Mouse (Mus musculus) intestine, embryonic 16.5 days (tissue): ENCODE measurements around the gene Usf2. TPM values are rescaled to one million over a fixed set of nuclear protein-coding genes. Genes with fewer than 3 reads are reported as not detected.

ENCODE experiments used
- ATAC-seq: fragments of 200-750 bp; cut with Nextera tagmentation; 2 replicates; pipeline ENCODE4 v1.8.0; 2017; ENCODE audit warnings: moderate TSS enrichment, moderate library complexity
- H3K27ac ChIP-seq: fragments of 300-500 bp; sonication (generic); 2 replicates; pipeline ENCODE4 v1.5.1; 2014; ENCODE audit warnings: mild to moderate bottlenecking, low read length
- H3K27me3 ChIP-seq: fragments of 300-500 bp; sonication (generic); replicated peaks from 2 replicates; pipeline ENCODE4 v1.6.1; 2014; ENCODE audit warnings: low read length, control low read depth, mixed read lengths; ENCODE audit not compliant: control insufficient read depth, insufficient read depth
- H3K36me3 ChIP-seq: fragments of 300-500 bp; sonication (generic); 2 replicates; pipeline ENCODE4 v1.6.1; 2014; ENCODE audit warnings: low read length, control low read depth; ENCODE audit not compliant: control insufficient read depth, insufficient read depth
- H3K4me1 ChIP-seq: fragments of 300-500 bp; sonication (generic); 2 replicates; pipeline ENCODE4 v1.6.1; 2014; ENCODE audit warnings: low read length, control low read depth, mixed read lengths; ENCODE audit not compliant: control insufficient read depth, insufficient read depth
- H3K4me2 ChIP-seq: fragments of 300-500 bp; sonication (generic); 2 replicates; pipeline ENCODE4 v1.6.1; 2014; ENCODE audit warnings: low read depth, low read length, control low read depth
- H3K4me3 ChIP-seq: fragments of 300-500 bp; sonication (generic); 2 replicates; pipeline ENCODE4 v1.5.1; 2014; ENCODE audit warnings: mild to moderate bottlenecking, low read length
- H3K9ac ChIP-seq: fragments of 300-500 bp; sonication (generic); 2 replicates; pipeline ENCODE4 v1.6.1; 2014; ENCODE audit warnings: low read depth, low read length
- H3K9me3 ChIP-seq: fragments of 300-500 bp; sonication (generic); 2 replicates; pipeline ENCODE4 v1.6.1; 2016; ENCODE audit warnings: low read length, control low read depth; ENCODE audit not compliant: control insufficient read depth
- WGBS: fragments of 180-500 bp; shearing (Covaris S2); extraction: QIAGEN DNeasy Blood & Tissue Kit; methylation state at CpG from one replicate; pipeline ENCODE4 v1.1.7; 2014; 5-methylcytosine and 5-hydroxymethylcytosine counted together
- polyA plus RNA-seq: library from polyadenylated mRNA; unstranded; fragments of >200 nt; fragmentation: Nextera tagmentation; extraction: Ambion mirVana; gene quantifications from 2 replicates; pipeline ENCODE4 v1.2.1, GENCODE M21; 2015

Usf2 gene
- polyA plus RNA-seq, result 12.9 and 13.3 TPM in 2 replicates

- peak within 1 kb of the TSS; percentile 88 for H3K4me2 ChIP-seq
- peak within 1 kb of the TSS; percentile 98 for H3K27ac ChIP-seq
- peak; percentile 47 for ATAC-seq
- H3K9me3 ChIP-seq, result no peaks in the 10 kb centered on the region
- H3K36me3 ChIP-seq, result peaks cover 21% of the 10 kb centered on the region; the same call in 1 of the 2 replicates
- no peaks in the 10 kb centered on the region for H3K27me3 ChIP-seq
- H3K4me1 ChIP-seq, result peaks cover 17% of the 10 kb centered on the region
- H3K4me3 ChIP-seq, result peak within 1 kb of the TSS; percentile 93
- WGBS, result under 1% methylated on average over 59 of the region's 82 CpGs
- H3K9ac ChIP-seq, result peak within 1 kb of the TSS; percentile 99
Observed at GRCm38 (mm10) chr7:30956756-30957366, at the start of gene Usf2. Gene Usf2 (minus strand): TSS chr7:30956803.

DNA sequence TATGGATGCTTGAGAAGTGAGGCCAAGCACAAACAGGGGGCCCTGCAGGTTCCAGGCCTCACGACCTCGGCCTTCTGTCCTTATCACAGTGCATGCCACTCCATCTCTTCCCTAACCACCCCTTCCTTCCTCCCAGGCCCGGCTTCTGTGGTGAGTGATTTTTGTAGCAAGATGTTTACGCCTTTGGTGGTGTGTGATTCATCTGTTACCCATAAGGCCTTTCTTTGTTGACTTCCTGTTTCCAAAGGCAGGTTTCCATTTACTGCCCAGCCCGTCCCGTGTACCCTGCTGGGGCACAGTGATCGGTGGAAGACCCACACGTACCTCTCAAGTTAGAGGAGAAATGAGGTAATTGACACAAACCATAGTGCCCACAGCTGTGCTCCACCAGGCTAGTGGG, 46.0 kb upstream of the Usf2 start:
- ATAC-seq, result no peak
- Histone ChIP-seq H3K4me1 (peaks cover 6% of the 10 kb centered on the region), H3K36me3 (no peaks in the 10 kb centered on the region), H3K4me2 (no peak overlapping the region), H3K9ac (no peak overlapping the region), H3K9me3 (no peaks in the 10 kb centered on the region), H3K27ac (0 out of 2 replicates have a peak overlapping the region, but pooled peaks have one; percentile 21), H3K27me3 (no peaks in the 10 kb centered on the region), H3K4me3 (no peak overlapping the region)
- WGBS, result 59% methylated on average over 8 of the region's 8 CpGs

- Histone ChIP-seq H3K36me3 (no peaks in the 10 kb centered on the region), H3K27ac (no peak overlapping the region), H3K4me2 (no peak overlapping the region), H3K9ac (peak overlapping the region; percentile 38; the same call in 1 of the 2 replicates), H3K4me1 (peaks cover 6% of the 10 kb centered on the region), H3K9me3 (no peaks in the 10 kb centered on the region), H3K4me3 (no peak overlapping the region), H3K27me3 (no peaks in the 10 kb centered on the region)
- peak; percentile 68 for ATAC-seq
- whole genome bisulfite sequencing, result 19% methylated on average over 7 of the region's 7 CpGs
Observed at GRCm38 (mm10) chr7:31000505-31001020, 44.0 kb upstream of the Usf2 start.

GRCm38 (mm10) chr7:30996491-30996890, 39.9 kb upstream of the Usf2 start:
- Histone ChIP-seq H3K9ac (no peak overlapping the region), H3K4me1 (peaks cover 6% of the 10 kb centered on the region), H3K4me2 (no peak overlapping the region), H3K27me3 (no peaks in the 10 kb centered on the region), H3K4me3 (no peak overlapping the region), H3K36me3 (no peaks in the 10 kb centered on the region), H3K9me3 (no peaks in the 10 kb centered on the region), H3K27ac (no peak overlapping the region)
- ATAC-seq, result no peak
- 96% methylated on average over 2 of the region's 2 CpGs for WGBS

- H3K27me3 ChIP-seq, result no peaks in the 10 kb centered on the region
- H3K4me2 ChIP-seq, result no peak overlapping the region
- H3K27ac ChIP-seq, result no peak overlapping the region
- H3K4me3 ChIP-seq, result no peak overlapping the region
- no peaks in the 10 kb centered on the region for H3K36me3 ChIP-seq
- no peak overlapping the region for H3K9ac ChIP-seq
- ATAC-seq, result no peak
- no peaks in the 10 kb centered on the region for H3K9me3 ChIP-seq
- 87% methylated on average over 5 of the region's 5 CpGs for WGBS
- H3K4me1 ChIP-seq, result no peaks in the 10 kb centered on the region
Observed at GRCm38 (mm10) chr7:30993986-30994385, 37.4 kb upstream of the Usf2 start.

DNA sequence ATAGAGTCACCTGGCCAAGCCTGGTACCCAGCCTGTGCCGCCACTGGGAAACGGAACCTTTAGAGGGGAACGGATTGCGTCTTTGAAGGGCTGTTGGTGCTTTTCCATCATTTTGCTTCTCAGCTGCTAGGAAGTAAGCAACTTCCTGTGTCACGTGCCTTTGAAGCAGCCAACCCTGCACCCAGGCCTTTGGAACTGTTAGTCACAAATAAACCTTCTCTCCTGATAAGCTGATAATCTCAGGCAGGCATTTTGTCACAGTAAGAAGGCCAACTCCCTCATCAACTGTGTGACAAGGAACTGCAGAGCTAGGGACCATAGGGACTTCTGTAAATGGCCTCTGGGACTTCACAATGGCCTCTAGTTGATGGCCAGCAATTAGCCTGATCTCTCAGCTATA, 35.5 kb upstream of the Usf2 start:
- 79% methylated on average over 5 of the region's 5 CpGs for WGBS
- Histone ChIP-seq H3K27ac (no peak overlapping the region), H3K4me3 (no peak overlapping the region), H3K9ac (no peak overlapping the region), H3K36me3 (no peaks in the 10 kb centered on the region), H3K4me2 (no peak overlapping the region), H3K9me3 (no peaks in the 10 kb centered on the region), H3K4me1 (no peaks in the 10 kb centered on the region), H3K27me3 (no peaks in the 10 kb centered on the region)
- peak; percentile 28; the same call in 1 of the 2 replicates for ATAC-seq

GRCm38 (mm10) chr7:30988519-30989162, 32.0 kb upstream of the Usf2 start:
- Histone ChIP-seq H3K9me3 (no peaks in the 10 kb centered on the region), H3K36me3 (no peaks in the 10 kb centered on the region), H3K4me1 (no peaks in the 10 kb centered on the region), H3K4me2 (no peak overlapping the region), H3K27me3 (no peaks in the 10 kb centered on the region), H3K4me3 (no peak overlapping the region), H3K27ac (no peak overlapping the region), H3K9ac (no peak overlapping the region)
- ATAC-seq, result no peak
- 86% methylated on average over 4 of the region's 4 CpGs for WGBS

DNA sequence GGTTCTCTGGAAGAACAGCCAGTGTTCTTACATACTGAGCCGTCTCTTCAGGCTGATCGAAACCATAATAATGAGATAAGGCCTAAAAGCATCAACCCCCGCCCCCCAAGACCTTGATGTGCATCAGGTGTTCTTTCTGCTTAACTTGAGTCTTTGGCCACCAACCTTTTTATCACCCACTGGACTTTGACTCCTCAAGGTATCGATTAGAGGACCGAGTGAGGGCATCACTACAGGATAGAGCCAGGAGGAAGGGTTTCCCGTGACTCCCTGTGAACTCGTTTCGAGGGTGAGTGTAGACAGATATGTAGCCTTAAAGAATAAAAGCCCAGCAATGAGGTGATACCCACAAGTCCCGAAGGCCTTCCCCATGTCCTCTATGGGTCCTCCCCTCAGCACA, 28.8 kb upstream of the Usf2 start:
- peak; percentile 26; the same call in 1 of the 2 replicates for ATAC-seq
- Histone ChIP-seq H3K9ac (no peak overlapping the region), H3K4me2 (no peak overlapping the region), H3K4me3 (no peak overlapping the region), H3K4me1 (no peaks in the 10 kb centered on the region), H3K9me3 (no peaks in the 10 kb centered on the region), H3K27ac (no peak overlapping the region), H3K27me3 (no peaks in the 10 kb centered on the region), H3K36me3 (no peaks in the 10 kb centered on the region)
- WGBS, result 74% methylated on average over 9 of the region's 9 CpGs

- H3K36me3 ChIP-seq, result no peaks in the 10 kb centered on the region; the same call in 1 of the 2 replicates
- 0 out of 2 replicates have a peak, but pooled peaks cover 3% of the 10 kb centered on the region for H3K9me3 ChIP-seq
- H3K27ac ChIP-seq, result no peak overlapping the region
- H3K4me3 ChIP-seq, result no peak overlapping the region
- no peak for ATAC-seq
- 92% methylated on average over 4 of the region's 4 CpGs for WGBS
- no peaks in the 10 kb centered on the region for H3K27me3 ChIP-seq
- no peak overlapping the region for H3K9ac ChIP-seq
- no peak overlapping the region for H3K4me2 ChIP-seq
- no peaks in the 10 kb centered on the region for H3K4me1 ChIP-seq
Observed at GRCm38 (mm10) chr7:30981703-30982102, 25.1 kb upstream of the Usf2 start.
